Comparison of ENCODE assay signal across 8 mouse cellular contexts in the genomic region with DNA sequence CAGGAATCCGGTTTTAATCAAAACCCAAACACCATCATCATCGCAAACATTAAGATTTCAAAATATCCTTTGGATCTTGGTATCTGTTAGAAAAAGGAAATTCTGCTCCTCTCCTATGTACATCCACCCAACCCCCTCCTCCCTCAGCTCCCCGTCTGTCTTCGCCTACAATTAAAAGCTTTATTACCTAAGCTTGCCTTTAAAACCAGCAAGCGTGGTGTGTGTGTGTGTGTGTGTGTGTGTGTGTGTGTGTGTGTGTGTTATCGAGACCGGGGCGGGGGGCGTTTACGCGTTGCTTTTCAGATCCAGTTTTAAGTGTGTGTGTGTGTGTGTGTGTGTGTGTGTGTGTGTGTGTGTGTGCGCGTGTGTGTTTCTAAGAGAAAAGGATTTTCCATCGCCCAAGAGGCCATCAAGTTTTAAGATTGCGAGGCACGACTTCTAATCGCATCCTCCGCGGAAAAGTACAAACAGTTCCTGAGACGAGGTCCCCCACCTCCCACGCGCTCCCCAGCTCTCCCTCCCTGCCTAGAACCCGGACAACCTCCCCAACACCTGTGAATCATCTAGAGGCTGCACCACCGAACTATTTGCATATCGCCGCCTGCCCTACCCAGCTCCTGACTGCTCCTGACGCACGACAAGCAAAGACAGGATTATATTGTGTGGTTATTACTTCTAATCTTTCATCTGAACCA. TPM values are rescaled to one million over a fixed set of nuclear protein-coding genes. Genes with fewer than 3 reads are reported as not detected.
DNase-seq lines count a peak whose midpoint lies in the region; ATAC-seq and TF ChIP-seq lines count a peak whose summit lies in the region.

No protein-coding gene starts in this region.

- peak; percentile 39 for ATAC-seq in hindbrain, embryonic 15.5 days (ENCODE audit: low FRiP score, low read depth)
- ATAC-seq in limb, embryonic 14.5 days (ENCODE audit: low FRiP score, low read depth): no peak

- WGBS in hindbrain, embryonic 15.5 days: 4% methylated on average over 23 of the region's 28 CpGs
- 4% methylated on average over 26 of the region's 28 CpGs for WGBS in limb, embryonic 14.5 days

- no peaks in the 10 kb centered on the region for H3K27me3 ChIP-seq in hindbrain, embryonic 15.5 days
- peaks cover 17% of the 10 kb centered on the region; the same call in 1 of the 2 replicates for H3K27me3 ChIP-seq in limb, embryonic 14.5 days (ENCODE audit: control insufficient read depth, insufficient read depth, low read length)

- peak overlapping the region; percentile 89 for H3K27ac ChIP-seq in hindbrain, embryonic 15.5 days (replicated peaks)
- H3K27ac ChIP-seq in limb, embryonic 14.5 days (replicated peaks; ENCODE audit: low read depth, low read length): no peak overlapping the region

- no peak for TF ChIP-seq POLR2A in limb, embryonic 14.5 days (IDR thresholded peaks at IDR 0.05; ENCODE audit: borderline replicate concordance, extremely low read depth, insufficient read depth, insufficient read length)

- H3K9ac ChIP-seq in hindbrain, embryonic 15.5 days: peak overlapping the region; percentile 87
- no peak overlapping the region for H3K9ac ChIP-seq in limb, embryonic 14.5 days (ENCODE audit: low read depth, low read length, severe bottlenecking)

- no peaks in the 10 kb centered on the region for H3K36me3 ChIP-seq in hindbrain, embryonic 15.5 days
- H3K36me3 ChIP-seq in limb, embryonic 14.5 days (ENCODE audit: control insufficient read depth, insufficient read depth, low read length): no peaks in the 10 kb centered on the region

- H3K4me2 ChIP-seq in hindbrain, embryonic 15.5 days: peak overlapping the region; percentile 79
- H3K4me2 ChIP-seq in limb, embryonic 14.5 days (replicated peaks; ENCODE audit: low read depth, low read length, severe bottlenecking): peak overlapping the region; percentile 33; the same call in 1 of the 2 replicates

- H3K9me3 ChIP-seq in hindbrain, embryonic 15.5 days: no peaks in the 10 kb centered on the region
- H3K9me3 ChIP-seq in limb, embryonic 14.5 days (ENCODE audit: control insufficient read depth, low read length): no peaks in the 10 kb centered on the region

- peak overlapping the region; percentile 60 for H3K4me3 ChIP-seq in hindbrain, embryonic 15.5 days
- H3K4me3 ChIP-seq in limb, embryonic 14.5 days (replicated peaks; ENCODE audit: low read length): 0 out of 2 replicates have a peak overlapping the region, but pooled peaks have one; percentile 4

- peaks cover 28% of the 10 kb centered on the region for H3K4me1 ChIP-seq in hindbrain, embryonic 15.5 days (replicated peaks)
- H3K4me1 ChIP-seq in limb, embryonic 14.5 days (ENCODE audit: control insufficient read depth, insufficient read depth, low read length): peaks cover 9% of the 10 kb centered on the region; the same call in 1 of the 2 replicates

- peak; percentile 8 for DNase-seq in testis, postnatal 14 days (ENCODE audit: low spot score)
- DNase-seq in testis, postnatal 10 days (ENCODE audit: low spot score): no peak
- DNase-seq in embryo, embryonic 11 days: peak; percentile 29
- DNase-seq in limb, embryonic 14.5 days (ENCODE audit: low spot score): no peak
- DNase-seq in right cerebral cortex, postnatal 4 days: peak; percentile 28
- DNase-seq in thymus, postnatal 36 days: no peak
- no peak for DNase-seq in gastrocnemius, postnatal 4 days (ENCODE audit: low spot score in 2 of 2)

RNA-seq across cellular contexts. Expression of gene Snap25, which starts 1.4 kb away (rescaled TPM):
- 224 and 276 TPM in 2 replicates for polyA plus RNA-seq in hindbrain, embryonic 15.5 days (2015; fragmentation: Nextera tagmentation; extraction: Ambion mirVana)
- 1.4 and 1.9 TPM in 2 replicates for polyA plus RNA-seq in limb, embryonic 14.5 days (2012; rRNA removed)
- polyA plus RNA-seq in limb, embryonic 14.5 days (2014; fragmentation: Nextera tagmentation; extraction: Ambion mirVana): 0.22 and 0.64 TPM in 2 replicates
- under 1 TPM in 1 of 2 experiments, not detected in 1; 0.15 TPM for total RNA-seq in gastrocnemius, postnatal 4 days (2021)

Comparison
In these comparisons a context has a peak if more than half of its experiments do, and no peak if none do; other contexts are left out.
1. DNase-seq: peak in testis, postnatal 14 days (single experiment), embryo, embryonic 11 days (single experiment) and right cerebral cortex, postnatal 4 days (single experiment); none in testis, postnatal 10 days (single experiment), limb, embryonic 14.5 days (single experiment), thymus, postnatal 36 days (0 of 2) and gastrocnemius, postnatal 4 days (0 of 2).
2. RNA of gene Snap25, which starts 1.4 kb away (polyA plus RNA-seq): 224 to 276 TPM in hindbrain, embryonic 15.5 days; 0.22 to 1.9 TPM in limb, embryonic 14.5 days; every median in the first group is over 10 times any median in the second.